Mouse (Mus musculus): ENCODE data around the gene Mga. TPM values are rescaled to one million over a fixed set of nuclear protein-coding genes. Genes with fewer than 3 reads are reported as not detected.

Gene Mga
- polyA plus RNA-seq, 1 experiment from 2014 or later: 27.3 TPM

- Histone ChIP-seq H3K4me3 (replicated peaks; ENCODE audit: low read length) (no peak overlapping the region), H3K9me3 (replicated peaks; ENCODE audit: control insufficient read depth, low read length) (no peaks in the 10 kb centered on the region), H3K27ac (ENCODE audit: low read length) (no peak overlapping the region), H3K9ac (ENCODE audit: low read length) (no peak overlapping the region), H3K27me3 (ENCODE audit: control insufficient read depth, insufficient read depth, low read length) (no peaks in the 10 kb centered on the region), H3K4me1 (ENCODE audit: control insufficient read depth, insufficient read depth, low read length) (peaks cover 10% of the 10 kb centered on the region; the same call in 1 of the 2 replicates), H3K36me3 (ENCODE audit: control insufficient read depth, insufficient read depth, low read length) (no peaks in the 10 kb centered on the region), H3K4me2 (ENCODE audit: low read depth, low read length) (no peak overlapping the region)
- WGBS: 85% methylated on average over 7 of the region's 7 CpGs
- no peak for ATAC-seq (ENCODE audit: insufficient read depth, low FRiP score)
Measured at GRCm38 (mm10) chr2:119980343-119980986, 83.4 kb downstream of the Mga start.

DNA sequence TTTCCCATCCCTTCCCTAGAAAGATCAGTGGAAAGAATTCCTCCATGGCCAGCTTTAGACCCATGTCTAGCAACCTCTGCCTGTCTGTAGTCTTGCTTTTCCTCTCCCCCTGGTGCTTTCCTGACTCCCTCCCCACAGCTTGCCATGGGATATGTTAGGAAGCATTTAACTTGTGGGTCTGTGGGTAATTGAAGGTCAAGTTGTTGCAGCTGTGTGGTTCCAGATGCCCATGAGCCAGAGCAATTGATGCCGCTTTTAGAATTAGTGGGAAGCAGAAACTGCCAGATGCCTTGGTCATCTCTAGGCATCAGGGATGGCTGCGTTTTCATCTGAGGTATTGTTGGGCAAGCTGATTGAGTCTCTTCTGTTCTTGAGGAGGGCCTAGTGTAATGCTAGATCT is 84.6 kb downstream of the Mga start:
- ATAC-seq (ENCODE audit: insufficient read depth, low FRiP score): no peak
- Histone ChIP-seq H3K4me1 (ENCODE audit: control insufficient read depth, insufficient read depth, low read length) (peaks cover 10% of the 10 kb centered on the region; the same call in 1 of the 2 replicates), H3K4me3 (replicated peaks; ENCODE audit: low read length) (no peak overlapping the region), H3K4me2 (ENCODE audit: low read depth, low read length) (no peak overlapping the region), H3K9ac (ENCODE audit: low read length) (no peak overlapping the region), H3K27ac (ENCODE audit: low read length) (no peak overlapping the region), H3K27me3 (ENCODE audit: control insufficient read depth, insufficient read depth, low read length) (no peaks in the 10 kb centered on the region), H3K9me3 (replicated peaks; ENCODE audit: control insufficient read depth, low read length) (no peaks in the 10 kb centered on the region), H3K36me3 (ENCODE audit: control insufficient read depth, insufficient read depth, low read length) (no peaks in the 10 kb centered on the region)
- WGBS: 85% methylated on average over 2 of the region's 2 CpGs

GRCm38 (mm10) chr2:119985871-119986270 is 88.8 kb downstream of the Mga start:
- Histone ChIP-seq H3K4me3 (replicated peaks; ENCODE audit: low read length) (no peak overlapping the region), H3K9ac (ENCODE audit: low read length) (no peak overlapping the region), H3K36me3 (ENCODE audit: control insufficient read depth, insufficient read depth, low read length) (no peaks in the 10 kb centered on the region), H3K4me2 (ENCODE audit: low read depth, low read length) (no peak overlapping the region), H3K27me3 (ENCODE audit: control insufficient read depth, insufficient read depth, low read length) (no peaks in the 10 kb centered on the region), H3K9me3 (replicated peaks; ENCODE audit: control insufficient read depth, low read length) (no peaks in the 10 kb centered on the region), H3K4me1 (ENCODE audit: control insufficient read depth, insufficient read depth, low read length) (no peaks in the 10 kb centered on the region), H3K27ac (ENCODE audit: low read length) (no peak overlapping the region)
- ATAC-seq (ENCODE audit: insufficient read depth, low FRiP score): no peak
- WGBS: 64% methylated on average over 8 of the region's 8 CpGs

DNA sequence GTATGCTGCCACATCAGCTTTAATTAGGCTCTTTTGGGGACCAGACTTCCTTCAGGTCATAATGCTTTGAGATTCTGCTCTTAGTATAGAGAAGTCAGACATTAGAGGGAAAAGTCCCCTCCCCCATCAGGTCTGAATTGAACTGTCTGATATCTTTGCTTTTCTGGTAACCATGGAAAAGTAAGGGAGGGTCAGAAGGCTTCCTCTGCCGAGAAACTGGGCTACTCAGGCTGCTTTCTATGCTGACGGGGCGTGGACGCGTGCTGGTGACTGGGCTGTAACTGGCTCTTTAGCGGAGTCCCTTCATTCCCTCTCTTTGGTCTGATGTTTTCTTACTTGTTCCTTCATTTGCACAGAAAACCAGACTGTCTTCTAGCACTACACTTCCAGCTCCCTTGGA is 89.3 kb downstream of the Mga start:
- Histone ChIP-seq H3K4me2 (ENCODE audit: low read depth, low read length) (no peak overlapping the region), H3K9me3 (replicated peaks; ENCODE audit: control insufficient read depth, low read length) (no peaks in the 10 kb centered on the region), H3K9ac (ENCODE audit: low read length) (no peak overlapping the region), H3K27ac (ENCODE audit: low read length) (no peak overlapping the region), H3K27me3 (ENCODE audit: control insufficient read depth, insufficient read depth, low read length) (no peaks in the 10 kb centered on the region), H3K4me3 (replicated peaks; ENCODE audit: low read length) (no peak overlapping the region), H3K4me1 (ENCODE audit: control insufficient read depth, insufficient read depth, low read length) (no peaks in the 10 kb centered on the region), H3K36me3 (ENCODE audit: control insufficient read depth, insufficient read depth, low read length) (no peaks in the 10 kb centered on the region)
- no peak for ATAC-seq (ENCODE audit: insufficient read depth, low FRiP score)
- 57% methylated on average over 6 of the region's 6 CpGs for WGBS

DNA sequence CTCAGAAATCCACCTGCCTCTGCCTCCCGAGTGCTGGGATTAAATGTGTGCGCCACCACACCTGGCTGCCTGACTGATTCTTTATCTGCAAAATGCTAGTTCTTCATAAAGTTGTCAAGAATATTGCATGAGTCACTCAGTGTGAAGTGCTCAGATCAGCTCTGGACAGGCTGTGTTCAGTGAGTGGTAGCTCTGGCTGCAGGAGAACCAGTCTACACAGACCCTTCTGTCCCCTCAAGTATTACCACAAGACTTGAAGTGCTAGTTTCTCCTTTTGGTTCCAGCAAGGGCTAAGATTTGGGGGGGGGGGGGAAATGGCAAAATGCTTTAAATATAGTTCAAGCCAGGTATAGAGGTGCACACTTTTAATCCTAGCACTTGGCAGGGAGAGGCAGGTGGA is 90.4 kb downstream of the Mga start:
- Histone ChIP-seq H3K4me3 (replicated peaks; ENCODE audit: low read length) (no peak overlapping the region), H3K9me3 (replicated peaks; ENCODE audit: control insufficient read depth, low read length) (no peaks in the 10 kb centered on the region), H3K27me3 (ENCODE audit: control insufficient read depth, insufficient read depth, low read length) (no peaks in the 10 kb centered on the region), H3K4me2 (ENCODE audit: low read depth, low read length) (no peak overlapping the region), H3K9ac (ENCODE audit: low read length) (no peak overlapping the region), H3K27ac (ENCODE audit: low read length) (no peak overlapping the region), H3K36me3 (ENCODE audit: control insufficient read depth, insufficient read depth, low read length) (no peaks in the 10 kb centered on the region), H3K4me1 (ENCODE audit: control insufficient read depth, insufficient read depth, low read length) (no peaks in the 10 kb centered on the region)
- no peak for ATAC-seq (ENCODE audit: insufficient read depth, low FRiP score)
- 84% methylated on average over 2 of the region's 2 CpGs for WGBS

DNA sequence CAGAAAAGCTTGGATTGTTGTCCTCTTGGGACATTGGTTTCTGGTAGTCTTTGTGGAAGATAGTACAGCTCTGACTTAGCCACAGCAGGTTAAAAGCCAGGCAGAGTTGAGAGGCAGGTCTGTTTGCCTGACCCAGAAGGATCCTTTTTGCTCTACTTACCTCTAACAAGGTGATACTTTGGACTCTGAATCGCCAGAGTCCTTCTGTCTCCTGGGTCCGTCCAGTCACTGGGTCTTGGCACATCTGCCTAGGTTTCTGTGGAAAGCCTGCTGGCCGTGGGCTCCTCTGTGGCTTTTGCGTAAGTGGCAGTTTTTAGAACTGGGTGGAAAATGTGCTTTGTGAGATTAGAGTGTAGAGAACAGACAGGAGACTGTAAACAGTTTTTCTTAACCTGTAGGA is 91.9 kb downstream of the Mga start:
- Histone ChIP-seq H3K36me3 (ENCODE audit: control insufficient read depth, insufficient read depth, low read length) (no peaks in the 10 kb centered on the region), H3K4me1 (ENCODE audit: control insufficient read depth, insufficient read depth, low read length) (no peaks in the 10 kb centered on the region), H3K4me3 (replicated peaks; ENCODE audit: low read length) (no peak overlapping the region), H3K27me3 (ENCODE audit: control insufficient read depth, insufficient read depth, low read length) (no peaks in the 10 kb centered on the region), H3K9me3 (replicated peaks; ENCODE audit: control insufficient read depth, low read length) (no peaks in the 10 kb centered on the region), H3K4me2 (ENCODE audit: low read depth, low read length) (no peak overlapping the region), H3K9ac (ENCODE audit: low read length) (no peak overlapping the region), H3K27ac (ENCODE audit: low read length) (no peak overlapping the region)
- 82% methylated on average over 4 of the region's 4 CpGs for WGBS
- ATAC-seq (ENCODE audit: insufficient read depth, low FRiP score): no peak

DNA sequence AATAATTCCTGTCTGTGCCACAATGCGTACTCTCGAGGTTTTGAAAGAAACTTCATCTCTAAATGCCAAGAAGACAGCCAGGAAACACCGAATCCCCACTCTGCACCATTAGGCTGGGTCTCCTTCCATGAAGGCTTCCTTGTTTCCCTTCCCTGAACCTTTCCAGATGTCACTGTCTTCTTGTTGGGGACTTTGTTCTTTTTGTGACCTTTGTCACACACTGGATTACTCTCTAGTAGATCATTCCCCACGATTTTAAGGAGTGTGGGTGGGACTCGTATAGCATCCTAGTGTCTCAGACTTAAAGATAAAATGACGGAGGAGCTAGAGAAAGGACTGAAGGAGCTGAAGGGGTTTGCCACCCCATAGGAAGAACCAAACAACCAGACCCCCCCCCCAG is 93.9 kb downstream of the Mga start:
- Histone ChIP-seq H3K9me3 (replicated peaks; ENCODE audit: control insufficient read depth, low read length) (no peaks in the 10 kb centered on the region), H3K27ac (ENCODE audit: low read length) (no peak overlapping the region), H3K4me1 (ENCODE audit: control insufficient read depth, insufficient read depth, low read length) (peaks cover 11% of the 10 kb centered on the region), H3K9ac (ENCODE audit: low read length) (no peak overlapping the region), H3K4me2 (ENCODE audit: low read depth, low read length) (no peak overlapping the region), H3K27me3 (ENCODE audit: control insufficient read depth, insufficient read depth, low read length) (no peaks in the 10 kb centered on the region), H3K4me3 (replicated peaks; ENCODE audit: low read length) (no peak overlapping the region), H3K36me3 (ENCODE audit: control insufficient read depth, insufficient read depth, low read length) (no peaks in the 10 kb centered on the region)
- WGBS: 80% methylated on average over 6 of the region's 6 CpGs
- ATAC-seq (ENCODE audit: insufficient read depth, low FRiP score): no peak

- H3K36me3 ChIP-seq (ENCODE audit: control insufficient read depth, insufficient read depth, low read length): no peaks in the 10 kb centered on the region
- no peak overlapping the region for H3K4me2 ChIP-seq (ENCODE audit: low read depth, low read length)
- H3K4me3 ChIP-seq (replicated peaks; ENCODE audit: low read length): no peak overlapping the region
- H3K9ac ChIP-seq (ENCODE audit: low read length): no peak overlapping the region
- H3K9me3 ChIP-seq (replicated peaks; ENCODE audit: control insufficient read depth, low read length): no peaks in the 10 kb centered on the region
- no peak for ATAC-seq (ENCODE audit: insufficient read depth, low FRiP score)
- H3K27me3 ChIP-seq (ENCODE audit: control insufficient read depth, insufficient read depth, low read length): no peaks in the 10 kb centered on the region
- peaks cover 16% of the 10 kb centered on the region for H3K4me1 ChIP-seq (ENCODE audit: control insufficient read depth, insufficient read depth, low read length)
- WGBS: 76% methylated on average over 2 of the region's 2 CpGs
- H3K27ac ChIP-seq (ENCODE audit: low read length): no peak overlapping the region
Measured at GRCm38 (mm10) chr2:119992349-119992748, 95.3 kb downstream of the Mga start.

GRCm38 (mm10) chr2:119993515-119993914 is 96.5 kb downstream of the Mga start:
- no peak overlapping the region for H3K27ac ChIP-seq (ENCODE audit: low read length)
- ATAC-seq (ENCODE audit: insufficient read depth, low FRiP score): no peak
- no peak overlapping the region for H3K4me3 ChIP-seq (replicated peaks; ENCODE audit: low read length)
- peaks cover 16% of the 10 kb centered on the region for H3K4me1 ChIP-seq (ENCODE audit: control insufficient read depth, insufficient read depth, low read length)
- H3K9me3 ChIP-seq (replicated peaks; ENCODE audit: control insufficient read depth, low read length): no peaks in the 10 kb centered on the region
- no peaks in the 10 kb centered on the region for H3K27me3 ChIP-seq (ENCODE audit: control insufficient read depth, insufficient read depth, low read length)
- 64% methylated on average over 2 of the region's 2 CpGs for WGBS
- no peak overlapping the region for H3K4me2 ChIP-seq (ENCODE audit: low read depth, low read length)
- no peaks in the 10 kb centered on the region for H3K36me3 ChIP-seq (ENCODE audit: control insufficient read depth, insufficient read depth, low read length)
- no peak overlapping the region for H3K9ac ChIP-seq (ENCODE audit: low read length)
